Mouse (Mus musculus): ENCODE data around the gene Arhgap28. TPM values are rescaled to one million over a fixed set of nuclear protein-coding genes. Genes with fewer than 3 reads are reported as not detected.

Arhgap28 gene
- polyA plus RNA-seq, 1 experiment = 0.38 TPM

- no peaks in the 10 kb centered on the region; the same call in 1 of the 2 replicates for H3K4me1 ChIP-seq (ENCODE audit: control insufficient read depth, insufficient read depth, low read length)
- no peak overlapping the region for H3K27ac ChIP-seq (ENCODE audit: insufficient read depth, low read length)
- TF ChIP-seq CTCF (IDR thresholded peaks at IDR 0.05; ENCODE audit: extremely low read depth, insufficient read depth, low read length) = no peak
- TF ChIP-seq POLR2A (IDR thresholded peaks at IDR 0.05; ENCODE audit: extremely low read depth, insufficient read depth, low read length) = no peak
Observed at GRCm38 (mm10) chr17:67904315-67904944, 99.5 kb downstream of the Arhgap28 start.

GRCm38 (mm10) chr17:67902847-67903246 is 101.1 kb downstream of the Arhgap28 start:
- Histone ChIP-seq H3K27ac (ENCODE audit: insufficient read depth, low read length) (no peak overlapping the region), H3K4me3 (ENCODE audit: insufficient read depth, low read length) (no peak overlapping the region), H3K4me1 (ENCODE audit: control insufficient read depth, insufficient read depth, low read length) (no peaks in the 10 kb centered on the region; the same call in 1 of the 2 replicates)
- TF ChIP-seq CTCF (IDR thresholded peaks at IDR 0.05; ENCODE audit: extremely low read depth, insufficient read depth, low read length) (no peak), POLR2A (IDR thresholded peaks at IDR 0.05; ENCODE audit: extremely low read depth, insufficient read depth, low read length) (no peak)

More at GRCm38 (mm10) chr17:67904315-67904944, 99.5 kb downstream of the Arhgap28 start:
- no peak overlapping the region for H3K4me3 ChIP-seq (ENCODE audit: insufficient read depth, low read length)

- Histone ChIP-seq H3K4me1 (ENCODE audit: control insufficient read depth, insufficient read depth, low read length) (no peaks in the 10 kb centered on the region; the same call in 1 of the 2 replicates), H3K27ac (ENCODE audit: insufficient read depth, low read length) (no peak overlapping the region), H3K4me3 (ENCODE audit: insufficient read depth, low read length) (no peak overlapping the region)
- no peak for TF ChIP-seq CTCF (IDR thresholded peaks at IDR 0.05; ENCODE audit: extremely low read depth, insufficient read depth, low read length)
- TF ChIP-seq POLR2A (IDR thresholded peaks at IDR 0.05; ENCODE audit: extremely low read depth, insufficient read depth, low read length) = no peak
Observed at GRCm38 (mm10) chr17:67901161-67901560, 102.8 kb downstream of the Arhgap28 start.

GRCm38 (mm10) chr17:67899376-67899775 is 104.5 kb downstream of the Arhgap28 start:
- Histone ChIP-seq H3K27ac (ENCODE audit: insufficient read depth, low read length) (no peak overlapping the region), H3K4me3 (ENCODE audit: insufficient read depth, low read length) (no peak overlapping the region), H3K4me1 (ENCODE audit: control insufficient read depth, insufficient read depth, low read length) (no peaks in the 10 kb centered on the region; the same call in 1 of the 2 replicates)
- TF ChIP-seq POLR2A (IDR thresholded peaks at IDR 0.05; ENCODE audit: extremely low read depth, insufficient read depth, low read length) (no peak), CTCF (IDR thresholded peaks at IDR 0.05; ENCODE audit: extremely low read depth, insufficient read depth, low read length) (no peak)

GRCm38 (mm10) chr17:67896413-67896812 is 107.5 kb downstream of the Arhgap28 start:
- Histone ChIP-seq H3K27ac (ENCODE audit: insufficient read depth, low read length) (no peak overlapping the region), H3K4me1 (ENCODE audit: control insufficient read depth, insufficient read depth, low read length) (no peaks in the 10 kb centered on the region; the same call in 1 of the 2 replicates)
- TF ChIP-seq CTCF (IDR thresholded peaks at IDR 0.05; ENCODE audit: extremely low read depth, insufficient read depth, low read length) (no peak), POLR2A (IDR thresholded peaks at IDR 0.05; ENCODE audit: extremely low read depth, insufficient read depth, low read length) (no peak)

GRCm38 (mm10) chr17:67889481-67890325 is 114.2 kb downstream of the Arhgap28 start:
- H3K4me3 ChIP-seq (ENCODE audit: insufficient read depth, low read length) = no peak overlapping the region
- H3K27ac ChIP-seq (ENCODE audit: insufficient read depth, low read length) = no peak overlapping the region
- no peak for TF ChIP-seq CTCF (IDR thresholded peaks at IDR 0.05; ENCODE audit: extremely low read depth, insufficient read depth, low read length)
- TF ChIP-seq POLR2A (IDR thresholded peaks at IDR 0.05; ENCODE audit: extremely low read depth, insufficient read depth, low read length) = no peak
- H3K4me1 ChIP-seq (ENCODE audit: control insufficient read depth, insufficient read depth, low read length) = no peaks in the 10 kb centered on the region

More at GRCm38 (mm10) chr17:67896413-67896812, 107.5 kb downstream of the Arhgap28 start:
- H3K4me3 ChIP-seq (ENCODE audit: insufficient read depth, low read length) = no peak overlapping the region

- H3K27ac ChIP-seq (ENCODE audit: insufficient read depth, low read length) = no peak overlapping the region
- no peaks in the 10 kb centered on the region for H3K4me1 ChIP-seq (ENCODE audit: control insufficient read depth, insufficient read depth, low read length)
- H3K4me3 ChIP-seq (ENCODE audit: insufficient read depth, low read length) = no peak overlapping the region
- TF ChIP-seq CTCF (IDR thresholded peaks at IDR 0.05; ENCODE audit: extremely low read depth, insufficient read depth, low read length) (no peak), POLR2A (IDR thresholded peaks at IDR 0.05; ENCODE audit: extremely low read depth, insufficient read depth, low read length) (no peak)
Observed at GRCm38 (mm10) chr17:67888081-67888480, 115.8 kb downstream of the Arhgap28 start.

GRCm38 (mm10) chr17:67886326-67886725 is 117.6 kb downstream of the Arhgap28 start:
- Histone ChIP-seq H3K4me3 (ENCODE audit: insufficient read depth, low read length) (no peak overlapping the region), H3K27ac (ENCODE audit: insufficient read depth, low read length) (no peak overlapping the region), H3K4me1 (ENCODE audit: control insufficient read depth, insufficient read depth, low read length) (no peaks in the 10 kb centered on the region)
- no peak for TF ChIP-seq POLR2A (IDR thresholded peaks at IDR 0.05; ENCODE audit: extremely low read depth, insufficient read depth, low read length)
- TF ChIP-seq CTCF (IDR thresholded peaks at IDR 0.05; ENCODE audit: extremely low read depth, insufficient read depth, low read length) = no peak

GRCm38 (mm10) chr17:67877599-67877998 is 126.3 kb downstream of the Arhgap28 start:
- no peak overlapping the region for H3K27ac ChIP-seq (ENCODE audit: insufficient read depth, low read length)
- no peak for TF ChIP-seq CTCF (IDR thresholded peaks at IDR 0.05; ENCODE audit: extremely low read depth, insufficient read depth, low read length)
- no peak for TF ChIP-seq POLR2A (IDR thresholded peaks at IDR 0.05; ENCODE audit: extremely low read depth, insufficient read depth, low read length)
- H3K4me1 ChIP-seq (ENCODE audit: control insufficient read depth, insufficient read depth, low read length) = no peaks in the 10 kb centered on the region
- H3K4me3 ChIP-seq (ENCODE audit: insufficient read depth, low read length) = no peak overlapping the region

All from cortical plate, adult 2 months (tissue).